Mouse (Mus musculus): Measurements from ENCODE around the gene Hand2.
A peak's percentile ranks its signal among the peaks of the same experiment; 100 is the strongest.

The Hand2 gene

DNA sequence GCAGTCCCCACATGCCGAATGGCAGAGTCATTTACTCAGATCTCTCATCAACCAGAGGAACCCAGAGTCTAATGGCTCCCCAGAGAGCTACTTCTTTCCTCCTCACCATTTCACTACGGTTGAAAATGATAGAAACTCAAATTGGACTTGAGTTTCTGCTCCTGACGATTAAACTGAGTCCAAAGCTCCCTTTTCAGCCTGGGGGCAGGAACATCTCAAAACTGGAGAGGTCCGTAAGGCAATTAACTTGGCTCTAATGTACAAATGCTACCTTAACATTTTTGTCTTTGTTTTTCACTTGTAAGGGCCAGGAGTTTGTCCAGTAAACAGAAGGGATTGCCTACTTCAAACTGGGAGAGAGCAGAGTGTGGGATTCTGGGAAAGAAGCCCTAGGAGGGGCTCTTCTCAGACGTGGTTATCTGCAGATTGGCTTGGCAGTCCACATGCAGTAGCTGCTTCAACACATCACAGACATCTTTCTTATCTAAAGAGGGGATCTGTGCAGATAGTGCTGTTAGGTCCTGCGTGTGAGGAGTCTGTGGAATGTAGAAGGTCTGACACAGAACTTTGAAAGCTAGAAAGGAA, 23.0 kb downstream of the Hand2 start:
- DNase-seq, result no peak

- no peak for DNase-seq
These were observed 24.4 kb downstream of the Hand2 start for GRCm38 (mm10) chr8:57344956-57345870.

GRCm38 (mm10) chr8:57346371-57346770, 25.6 kb downstream of the Hand2 start:
- DNase-seq, result no peak

DNA sequence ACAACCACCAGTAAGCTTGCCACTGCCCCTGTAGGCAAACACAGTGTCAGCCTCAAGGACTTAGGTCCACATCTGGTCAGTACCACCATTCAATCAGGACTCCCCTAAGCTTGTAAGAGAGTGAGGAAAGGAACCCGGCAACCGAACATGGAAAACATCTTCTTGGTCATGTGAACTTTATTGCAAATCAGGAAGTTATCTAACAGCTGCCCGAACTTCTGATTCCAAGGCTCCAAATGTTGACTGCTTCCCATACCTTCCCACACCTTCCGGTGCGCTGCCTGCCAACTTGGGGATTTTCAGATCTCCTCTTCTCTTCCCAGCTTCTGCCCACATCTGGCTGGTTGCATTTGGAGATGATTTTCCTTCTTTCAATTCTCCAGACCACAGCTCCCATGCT, 26.4 kb downstream of the Hand2 start:
- DNase-seq, result no peak

GRCm38 (mm10) chr8:57348251-57348650, 27.5 kb downstream of the Hand2 start:
- no peak for DNase-seq

DNA sequence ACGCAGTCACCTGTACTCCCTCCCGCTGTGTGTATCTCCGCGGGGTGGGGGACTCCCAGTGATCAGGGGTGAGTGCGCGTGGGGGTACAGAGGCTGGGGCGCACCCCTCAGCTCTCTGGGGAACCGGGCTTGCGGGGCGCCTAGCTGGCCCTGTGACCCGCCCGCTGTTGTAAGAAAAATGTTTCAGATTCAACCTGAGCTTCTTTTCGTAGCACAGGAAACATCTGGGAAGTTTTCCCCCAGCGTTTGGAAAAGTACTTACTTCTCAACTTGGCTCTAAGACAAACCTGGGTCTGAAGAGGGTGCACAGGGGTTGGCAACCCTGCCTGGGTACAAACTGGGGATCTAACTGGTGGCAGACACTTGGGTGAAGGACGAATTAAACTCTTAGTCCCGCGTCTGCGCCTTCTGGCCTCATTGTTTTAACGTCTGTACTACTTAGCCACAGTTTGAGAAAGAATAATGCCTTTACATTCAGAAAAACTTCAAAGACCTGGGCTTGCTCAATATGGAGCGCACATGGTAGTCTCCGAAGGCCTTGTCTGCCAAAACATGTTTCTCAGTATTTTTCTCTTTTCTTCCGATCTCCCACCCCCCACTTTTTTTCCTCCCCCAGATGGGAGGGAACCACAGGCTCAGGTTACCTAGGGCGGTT, 28.2 kb downstream of the Hand2 start:
- no peak for DNase-seq

GRCm38 (mm10) chr8:57351861-57352260, 31.1 kb downstream of the Hand2 start:
- no peak for DNase-seq

GRCm38 (mm10) chr8:57353346-57354305, 32.8 kb downstream of the Hand2 start:
- no peak for DNase-seq

DNA sequence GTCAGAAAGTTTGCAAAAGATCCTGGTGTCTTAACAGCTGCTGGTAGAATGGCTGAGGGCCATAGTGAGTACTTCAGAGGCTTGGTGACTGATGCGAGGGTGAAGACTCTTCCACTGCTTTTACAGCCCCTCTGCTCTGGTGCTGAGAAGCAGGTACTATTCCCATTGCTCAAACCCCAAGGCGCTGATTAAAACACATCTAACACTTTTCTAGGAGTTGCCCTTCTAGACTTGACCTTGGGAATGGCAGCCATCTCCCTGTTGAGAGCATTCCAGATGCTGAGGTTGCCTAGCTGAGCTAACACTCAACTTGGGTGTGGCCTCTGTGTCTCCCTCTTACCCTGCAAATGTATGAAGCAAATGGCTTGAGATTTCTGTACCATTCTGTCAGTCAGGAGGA, 34.1 kb downstream of the Hand2 start:
- no peak for DNase-seq

- DNase-seq, result no peak
These were observed 35.9 kb downstream of the Hand2 start for GRCm38 (mm10) chr8:57356529-57357325.

- peak in 1 of 2 experiments; percentile 26 for DNase-seq
These were observed 39.7 kb downstream of the Hand2 start for GRCm38 (mm10) chr8:57360493-57360892.

DNA sequence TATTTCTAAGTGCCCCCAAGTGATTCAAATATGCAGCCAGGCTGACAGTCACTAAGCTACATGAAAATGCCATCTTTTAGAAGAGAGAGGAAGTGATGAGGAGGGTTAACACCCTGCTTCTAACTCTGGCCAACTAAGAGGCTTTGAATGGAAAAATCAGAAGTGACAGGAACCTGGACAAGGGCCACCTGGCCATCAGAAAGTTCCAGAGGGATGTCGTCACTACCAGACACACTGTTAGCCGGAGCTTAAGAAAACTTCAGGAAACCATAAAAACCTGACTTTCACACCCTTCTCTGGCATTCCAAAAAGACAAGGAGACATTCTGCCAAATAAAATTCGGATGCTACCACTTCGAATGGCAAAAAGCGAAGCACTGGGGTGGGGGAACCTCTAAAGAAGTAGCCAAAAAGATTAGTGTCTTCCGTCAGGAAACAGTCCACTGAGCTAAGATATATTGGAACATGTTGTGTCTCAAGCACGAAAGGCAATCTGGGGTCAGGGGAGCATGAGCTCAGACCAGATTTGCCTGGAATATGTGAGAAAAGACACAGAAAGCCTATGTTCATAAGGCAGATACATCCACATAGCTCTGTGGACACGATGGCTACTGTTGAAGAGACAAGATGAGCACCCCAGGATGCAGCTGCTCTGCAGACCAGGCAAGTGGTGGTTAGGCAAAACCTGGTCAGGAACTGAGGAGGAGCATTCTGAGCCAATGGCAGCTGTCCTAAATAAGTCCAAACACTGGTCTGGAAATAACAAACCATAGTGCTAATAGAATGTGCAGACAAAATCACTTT, 40.4 kb downstream of the Hand2 start:
- DNase-seq, result peak; percentile 10 to 42

DNA sequence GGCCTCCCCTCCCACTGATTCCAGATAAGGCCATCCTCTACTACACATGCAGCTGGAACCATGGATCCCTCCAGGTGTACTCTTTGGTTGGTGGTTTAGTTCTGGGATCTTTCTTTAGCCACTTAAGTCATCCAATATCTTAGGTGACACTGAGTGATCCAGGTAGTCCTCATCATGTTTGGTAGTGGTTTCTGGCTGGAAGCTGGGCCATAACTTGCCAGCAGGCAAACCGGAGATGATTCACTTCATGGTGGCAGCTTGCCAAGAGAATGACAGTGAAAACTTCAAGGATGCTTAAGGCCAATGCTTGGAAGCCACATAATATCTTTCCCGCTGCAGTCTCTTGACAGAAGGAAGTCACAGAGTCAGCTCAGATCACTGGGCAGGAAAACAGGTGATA, 42.1 kb downstream of the Hand2 start:
- DNase-seq, result no peak

GRCm38 (mm10) chr8:57374044-57374443, 53.3 kb downstream of the Hand2 start:
- DNase-seq, result no peak

Data from lung, adult 18-20 months (tissue).